Mouse (Mus musculus) NIH3T3 (cell line): ENCODE measurements at regions not wholly inside any gene's neighbourhood (a gene's known extent, or its start where the extent isn't known, plus 50 kb on each side); places are given as distances from the start of the nearest gene placed in this dataset.

ENCODE experiments used
- DNase-seq: peaks from one replicate; pipeline ENCODE4 v3.0.0-alpha.2; 2012; ENCODE audit warnings: low read depth

DNA sequence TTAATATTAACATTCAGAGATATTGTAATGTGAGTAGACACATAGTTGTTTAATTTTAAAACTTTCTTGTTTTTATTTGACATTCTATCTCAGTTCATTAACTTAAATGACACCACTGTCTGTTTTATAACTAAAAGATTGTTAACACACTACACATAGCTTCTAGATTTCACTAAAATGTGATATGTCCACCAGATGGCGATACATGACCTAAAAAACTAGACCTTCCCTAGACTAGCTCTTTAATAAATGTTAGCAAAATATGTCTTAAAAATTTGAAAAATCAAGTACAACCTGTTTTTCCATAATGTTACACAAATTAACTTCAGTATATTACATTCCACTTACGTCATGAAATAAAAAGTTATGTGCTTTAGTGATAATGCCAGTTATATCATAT, 1398.8 kb upstream of the Cdh9 start:
- peak; percentile 54 for DNase-seq

DNA sequence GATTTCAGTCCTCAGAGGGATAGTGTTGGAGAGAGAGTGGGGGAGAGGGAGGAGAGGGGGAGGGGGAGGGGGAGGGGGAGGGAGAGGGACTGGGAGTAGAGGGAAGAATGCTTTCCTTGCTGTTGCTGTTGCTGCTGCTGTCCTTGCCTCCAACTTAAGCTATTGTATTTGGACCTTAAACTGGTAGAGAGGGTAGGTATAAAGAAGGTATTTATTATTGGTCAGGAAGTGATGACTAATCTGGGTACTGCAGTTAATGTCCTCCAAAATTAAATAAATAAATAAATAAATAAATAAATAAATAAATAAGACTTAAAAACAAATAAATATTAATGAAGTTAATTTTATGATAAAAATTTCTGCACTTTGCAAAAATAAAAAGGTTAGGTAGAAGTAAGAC, 1396.6 kb upstream of the Cdh9 start:
- no peak for DNase-seq

DNA sequence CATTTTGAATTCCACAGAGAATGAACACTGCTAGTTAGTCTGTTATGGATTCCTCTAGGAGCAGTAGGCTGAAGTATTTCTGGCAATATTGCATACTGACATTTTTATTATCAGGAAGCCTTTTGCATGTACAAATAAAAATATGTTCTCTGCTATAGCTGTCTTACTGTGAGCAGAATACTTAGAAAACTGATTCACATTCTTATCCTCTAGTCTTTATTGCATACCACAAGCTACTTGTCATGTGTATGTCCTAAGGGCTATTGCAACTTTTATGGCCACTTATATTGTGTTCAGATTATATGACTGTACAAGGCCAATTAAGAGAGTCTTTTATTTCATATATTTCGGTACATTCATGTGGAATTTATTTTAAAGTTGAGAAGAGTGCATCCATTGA, 1366.7 kb upstream of the Cdh9 start:
- DNase-seq, result no peak

DNA sequence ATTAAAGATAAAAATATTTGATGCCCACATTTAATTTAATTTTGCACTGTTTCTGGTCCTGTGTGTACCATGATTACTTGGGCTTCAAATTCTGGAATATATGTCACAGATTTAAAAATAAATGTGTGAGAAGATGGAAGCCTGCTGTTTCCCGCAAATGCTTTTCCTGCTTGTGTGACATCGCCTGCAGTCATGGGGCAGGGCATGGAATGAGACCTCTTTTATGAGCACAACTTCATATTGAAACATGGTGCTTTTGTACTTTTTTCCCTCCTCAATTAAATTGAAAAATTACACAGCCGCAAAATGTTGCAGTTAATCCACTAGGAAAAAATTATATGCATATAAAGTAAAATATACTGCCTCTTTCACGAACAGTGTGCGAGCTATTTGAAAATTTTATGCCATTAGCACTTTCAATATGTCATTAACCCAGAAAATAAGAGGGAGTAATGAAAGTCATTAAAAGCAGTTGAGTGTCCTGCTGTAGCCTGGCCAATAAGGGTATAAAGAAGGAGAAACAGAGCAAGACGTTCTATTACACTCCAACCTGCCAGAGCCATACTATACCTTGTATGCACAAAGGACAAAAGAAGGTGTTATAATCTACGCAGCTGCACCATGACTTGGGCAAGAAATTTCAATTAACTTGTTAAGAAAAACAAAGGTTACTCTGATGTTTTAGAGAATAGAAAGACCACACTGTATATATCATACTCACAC, 1336.1 kb upstream of the Cdh9 start:
- no peak for DNase-seq
